Mouse (Mus musculus) urinary bladder, postnatal 10 days (tissue): ENCODE measurements around the gene Zfp787.

Experiments used
- DNase-seq: peaks from one replicate; pipeline ENCODE4 v3.0.0; 2022; ENCODE audit warnings: low spot score

Gene Zfp787

GRCm38 (mm10) chr7:6119501-6119900 lies 36.3 kb downstream of the Zfp787 start:
- no peak for DNase-seq
